Mouse (Mus musculus) ES-E14 (cell line): ENCODE results near the gene Mapk8ip1.

ENCODE experiments used
- HCFC1 ChIP-seq: IDR thresholded peaks from 2 replicates; pipeline ENCODE4 v1.6.1; 2012; ENCODE audit warnings: low read length, inconsistent platforms, borderline replicate concordance; ENCODE audit not compliant: insufficient read depth
- MAFK ChIP-seq: IDR thresholded peaks from 2 replicates; pipeline ENCODE4 v1.6.1; 2014; ENCODE audit warnings: mild to moderate bottlenecking, low read depth, low read length, inconsistent platforms; ENCODE audit not compliant: insufficient read depth
- ZC3H11A ChIP-seq: IDR thresholded peaks from 2 replicates; pipeline ENCODE4 v1.6.1; 2012; ENCODE audit warnings: low read depth, mild to moderate bottlenecking, inconsistent platforms, low read length, borderline replicate concordance

DNA sequence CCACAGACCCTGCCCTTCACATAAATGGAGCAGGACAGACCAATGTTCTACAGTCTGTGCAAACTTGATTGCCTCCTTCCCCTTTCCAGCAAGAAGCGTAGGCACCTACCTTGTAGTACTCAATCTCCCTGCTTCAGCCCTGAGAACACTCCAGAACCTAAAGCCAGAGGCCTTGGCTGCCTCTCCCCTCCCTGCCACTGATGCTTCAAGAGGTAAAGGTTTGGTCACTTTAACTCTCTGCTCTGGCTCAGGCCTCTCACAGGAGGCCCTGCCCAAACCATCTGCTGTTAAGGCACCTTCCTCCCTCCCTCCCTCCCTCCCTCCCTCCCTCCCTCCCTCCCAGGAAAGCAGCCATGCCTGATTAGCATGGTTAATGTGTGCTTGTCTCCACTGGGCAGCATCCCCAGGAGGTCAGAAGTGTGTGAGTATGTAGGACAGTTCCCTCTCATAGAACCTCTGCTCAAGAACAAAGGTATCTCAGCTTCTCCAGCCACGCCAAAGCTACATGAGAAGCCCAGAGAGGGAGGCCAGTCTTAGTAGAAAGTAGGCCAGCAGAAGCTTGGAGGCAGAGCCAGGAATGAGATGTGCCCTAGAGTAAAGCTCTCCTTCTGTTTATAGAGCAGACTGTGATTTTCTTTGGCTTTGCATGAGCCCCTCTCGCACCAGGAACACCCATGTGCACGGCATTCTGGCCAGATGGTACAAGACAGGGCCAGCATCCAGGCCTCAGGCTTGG is 1.7 kb upstream of the Mapk8ip1 start:
- TF ChIP-seq MAFK: no peak
- TF ChIP-seq HCFC1: no peak
- no peak for TF ChIP-seq ZC3H11A
